Mouse (Mus musculus): ENCODE data around the gene Sgms2. TPM values are rescaled to one million over a fixed set of nuclear protein-coding genes. Genes with fewer than 3 reads are reported as not detected.
"Not testable (repeated sequence)": the region's sequence is repeated elsewhere in the genome, so short reads cannot be mapped to it uniquely, and the experiment has no call there.

Gene Sgms2
- polyA plus RNA-seq, 1 experiment, result 4.9 TPM

- no peaks in the 10 kb centered on the region for H3K27me3 ChIP-seq (ENCODE audit: control insufficient read depth, insufficient read depth, low read length)
These were observed 143.2 kb downstream of the Sgms2 start for GRCm38 (mm10) chr3:131347831-131348578.

GRCm38 (mm10) chr3:131345903-131346302 is 145.3 kb downstream of the Sgms2 start:
- Histone ChIP-seq H3K4me1 (ENCODE audit: control insufficient read depth, insufficient read depth, insufficient read length, low read length) (peaks cover 18% of the 10 kb centered on the region; the same call in 1 of the 2 replicates), H3K27me3 (ENCODE audit: control insufficient read depth, insufficient read depth, low read length) (no peaks in the 10 kb centered on the region), H3K4me3 (ENCODE audit: low read depth, low read length) (no peak overlapping the region), H3K36me3 (ENCODE audit: control insufficient read depth, insufficient read depth, low read length) (peaks cover 6% of the 10 kb centered on the region; the same call in 1 of the 2 replicates), H3K27ac (ENCODE audit: insufficient read depth, low read depth, low read length) (no peak overlapping the region)
- 92% methylated on average over 6 of the region's 6 CpGs for WGBS
- TF ChIP-seq CTCF (IDR thresholded peaks at IDR 0.05; ENCODE audit: extremely low read depth, insufficient read length, insufficient replicate concordance, low read depth, low read length), result no peak

More at GRCm38 (mm10) chr3:131347831-131348578, 143.2 kb downstream of the Sgms2 start:
- no peaks in the 10 kb centered on the region for H3K36me3 ChIP-seq (ENCODE audit: control insufficient read depth, insufficient read depth, low read length)
- no peak overlapping the region for H3K4me3 ChIP-seq (ENCODE audit: low read depth, low read length)
- peaks cover 14% of the 10 kb centered on the region; the same call in 1 of the 2 replicates for H3K4me1 ChIP-seq (ENCODE audit: control insufficient read depth, insufficient read depth, insufficient read length, low read length)
- H3K27ac ChIP-seq (ENCODE audit: insufficient read depth, low read depth, low read length), result peak overlapping the region; percentile 64
- peak; percentile 79; the same call in 1 of the 2 replicates for TF ChIP-seq CTCF (IDR thresholded peaks at IDR 0.05; ENCODE audit: extremely low read depth, insufficient read length, insufficient replicate concordance, low read depth, low read length)
- no peak for TF ChIP-seq POLR2A (IDR thresholded peaks at IDR 0.05; ENCODE audit: low read depth, low read length)
- 18% methylated on average over 6 of the region's 6 CpGs for WGBS

- Histone ChIP-seq H3K4me3 (ENCODE audit: low read depth, low read length) (no peak overlapping the region), H3K27me3 (ENCODE audit: control insufficient read depth, insufficient read depth, low read length) (no peaks in the 10 kb centered on the region), H3K27ac (ENCODE audit: insufficient read depth, low read depth, low read length) (no peak overlapping the region), H3K4me1 (ENCODE audit: control insufficient read depth, insufficient read depth, insufficient read length, low read length) (peaks cover 9% of the 10 kb centered on the region; the same call in 1 of the 2 replicates), H3K36me3 (ENCODE audit: control insufficient read depth, insufficient read depth, low read length) (peaks cover 9% of the 10 kb centered on the region; the same call in 1 of the 2 replicates)
- 75% methylated on average over 6 of the region's 6 CpGs for WGBS
- no peak for TF ChIP-seq POLR2A (IDR thresholded peaks at IDR 0.05; ENCODE audit: low read depth, low read length)
- no peak for TF ChIP-seq CTCF (IDR thresholded peaks at IDR 0.05; ENCODE audit: extremely low read depth, insufficient read length, insufficient replicate concordance, low read depth, low read length)
These were observed 147.9 kb downstream of the Sgms2 start for GRCm38 (mm10) chr3:131343311-131343710.

GRCm38 (mm10) chr3:131340885-131341284 is 150.3 kb downstream of the Sgms2 start:
- 30% methylated on average over 3 of the region's 3 CpGs for WGBS
- Histone ChIP-seq H3K4me1 (ENCODE audit: control insufficient read depth, insufficient read depth, insufficient read length, low read length) (peaks cover 9% of the 10 kb centered on the region; the same call in 1 of the 2 replicates), H3K36me3 (ENCODE audit: control insufficient read depth, insufficient read depth, low read length) (peaks cover 10% of the 10 kb centered on the region), H3K27ac (ENCODE audit: insufficient read depth, low read depth, low read length) (no peak overlapping the region), H3K4me3 (ENCODE audit: low read depth, low read length) (no peak overlapping the region), H3K27me3 (ENCODE audit: control insufficient read depth, insufficient read depth, low read length) (no peaks in the 10 kb centered on the region)
- no peak for TF ChIP-seq POLR2A (IDR thresholded peaks at IDR 0.05; ENCODE audit: low read depth, low read length)
- TF ChIP-seq CTCF (IDR thresholded peaks at IDR 0.05; ENCODE audit: extremely low read depth, insufficient read length, insufficient replicate concordance, low read depth, low read length), result no peak

- Histone ChIP-seq H3K4me3 (ENCODE audit: low read depth, low read length) (no peak overlapping the region), H3K36me3 (ENCODE audit: control insufficient read depth, insufficient read depth, low read length) (peaks cover 10% of the 10 kb centered on the region), H3K27me3 (ENCODE audit: control insufficient read depth, insufficient read depth, low read length) (no peaks in the 10 kb centered on the region), H3K27ac (ENCODE audit: insufficient read depth, low read depth, low read length) (no peak overlapping the region), H3K4me1 (ENCODE audit: control insufficient read depth, insufficient read depth, insufficient read length, low read length) (peaks cover 19% of the 10 kb centered on the region)
- TF ChIP-seq CTCF (IDR thresholded peaks at IDR 0.05; ENCODE audit: extremely low read depth, insufficient read length, insufficient replicate concordance, low read depth, low read length) (no peak), POLR2A (IDR thresholded peaks at IDR 0.05; ENCODE audit: low read depth, low read length) (no peak)
- 51% methylated on average over 4 of the region's 4 CpGs for WGBS
These were observed 151.9 kb downstream of the Sgms2 start for GRCm38 (mm10) chr3:131339280-131339679.

GRCm38 (mm10) chr3:131337749-131338148 is 153.5 kb downstream of the Sgms2 start:
- H3K27me3 ChIP-seq (ENCODE audit: control insufficient read depth, insufficient read depth, low read length); H3K4me3 ChIP-seq (ENCODE audit: low read depth, low read length); H3K27ac ChIP-seq (ENCODE audit: insufficient read depth, low read depth, low read length): not testable (repeated sequence)
- Histone ChIP-seq H3K4me1 (ENCODE audit: control insufficient read depth, insufficient read depth, insufficient read length, low read length) (peaks cover 17% of the 10 kb centered on the region), H3K36me3 (ENCODE audit: control insufficient read depth, insufficient read depth, low read length) (peaks cover 11% of the 10 kb centered on the region)
- 87% methylated on average over 7 of the region's 7 CpGs for WGBS

- TF ChIP-seq CTCF (IDR thresholded peaks at IDR 0.05; ENCODE audit: extremely low read depth, insufficient read length, insufficient replicate concordance, low read depth, low read length) (no peak), POLR2A (IDR thresholded peaks at IDR 0.05; ENCODE audit: low read depth, low read length) (no peak)
- Histone ChIP-seq H3K4me3 (ENCODE audit: low read depth, low read length) (no peak overlapping the region), H3K36me3 (ENCODE audit: control insufficient read depth, insufficient read depth, low read length) (peaks cover 9% of the 10 kb centered on the region), H3K27me3 (ENCODE audit: control insufficient read depth, insufficient read depth, low read length) (no peaks in the 10 kb centered on the region), H3K4me1 (ENCODE audit: control insufficient read depth, insufficient read depth, insufficient read length, low read length) (peaks cover 13% of the 10 kb centered on the region), H3K27ac (ENCODE audit: insufficient read depth, low read depth, low read length) (no peak overlapping the region)
- 77% methylated on average over 8 of the region's 8 CpGs for WGBS
These were observed 154.6 kb downstream of the Sgms2 start for GRCm38 (mm10) chr3:131336629-131337028.
